ENCODE assay signal across 51 mouse cellular contexts in the genomic region with DNA sequence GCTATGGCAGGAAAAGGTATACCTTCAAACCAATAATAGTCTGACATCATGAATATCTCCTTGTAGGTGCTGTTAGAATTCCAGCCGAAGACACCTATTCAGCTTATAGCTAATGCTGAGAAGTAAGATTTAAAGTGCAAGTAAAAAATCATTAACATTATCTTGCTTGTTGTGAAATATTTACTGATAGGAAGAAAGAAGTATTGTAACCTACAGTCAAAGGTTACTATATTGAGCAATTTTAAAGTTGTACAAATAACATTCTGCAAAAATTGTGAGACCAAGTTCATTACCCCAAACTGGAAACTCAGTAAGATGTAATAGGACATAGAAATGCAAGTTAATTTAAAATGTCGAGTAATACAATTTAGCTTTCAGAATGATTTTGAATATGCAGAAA. TPM values are rescaled to one million over a fixed set of nuclear protein-coding genes. Genes with fewer than 3 reads are reported as not detected.
"Had no signal": no experiment of that assay in that cellular context is flagged by ENCODE, and none has a peak within 500 bp of the region (broad histone marks: within the 10 kb centered on the region; RNA-seq: fewer than 3 reads in every experiment).

A gene (minus strand): TSS at position 101 of the 400 bp plus-strand sequence.

- DNase-seq: heart, postnatal 10 days; heart, postnatal 14 days; heart, postnatal 36 days; heart, postnatal 4 days; kidney, adult 11 months; kidney, adult 18-20 months; kidney, adult 2 months; kidney, adult 8-10 months; kidney, adult 9 months; kidney, postnatal 10 days; kidney, postnatal 14 days; kidney, postnatal 25 days; kidney, postnatal 36 days; kidney, postnatal 4 days; layer of hippocampus, adult 9-11 months; layer of hippocampus, postnatal 36 days had no signal

- H3K36me3 ChIP-seq: heart, embryonic 10.5 days; heart, embryonic 12.5 days; heart, embryonic 13.5 days; heart, embryonic 15.5 days; hindbrain, embryonic 10.5 days; hindbrain, embryonic 12.5 days; hindbrain, embryonic 13.5 days; hindbrain, embryonic 15.5 days; intestine, embryonic 15.5 days; kidney, embryonic 15.5 days had no signal

- H3K9me3 ChIP-seq: heart, embryonic 15.5 days; intestine, embryonic 15.5 days; kidney, embryonic 15.5 days had no signal

- H3K4me2 ChIP-seq: heart, embryonic 11.5 days; heart, embryonic 12.5 days; heart, embryonic 13.5 days; heart, embryonic 15.5 days; hindbrain, embryonic 12.5 days; hindbrain, embryonic 13.5 days; hindbrain, embryonic 14.5 days; hindbrain, embryonic 15.5 days; intestine, embryonic 15.5 days; kidney, embryonic 15.5 days had no signal

- H3K9ac ChIP-seq: heart, embryonic 12.5 days; heart, embryonic 13.5 days; heart, embryonic 15.5 days; hindbrain, embryonic 12.5 days; hindbrain, embryonic 13.5 days; hindbrain, embryonic 14.5 days; hindbrain, embryonic 15.5 days; intestine, embryonic 15.5 days; kidney, embryonic 15.5 days had no signal

- H3K27ac ChIP-seq: heart, embryonic 10.5 days; heart, embryonic 13.5 days; heart, embryonic 15.5 days; hindbrain, embryonic 10.5 days; hindbrain, embryonic 12.5 days; hindbrain, embryonic 13.5 days; hindbrain, embryonic 14.5 days; hindbrain, embryonic 15.5 days; hindbrain, postnatal 0 days; intestine, embryonic 15.5 days; kidney, embryonic 15.5 days; kidney, postnatal 0 days; layer of hippocampus, adult 2 months had no signal

- H3K4me3 ChIP-seq: heart, embryonic 10.5 days; heart, embryonic 12.5 days; heart, embryonic 13.5 days; heart, embryonic 15.5 days; hindbrain, embryonic 10.5 days; hindbrain, embryonic 12.5 days; hindbrain, embryonic 13.5 days; hindbrain, embryonic 15.5 days; intestine, embryonic 15.5 days; kidney, embryonic 15.5 days; layer of hippocampus, adult 2 months had no signal

- ATAC-seq: hindbrain, embryonic 16.5 days; hindbrain, postnatal 0 days; inflammation-experienced regulatory T-cells, adult 6 months; intestine, embryonic 15.5 days; intestine, embryonic 16.5 days; intestine, postnatal 0 days had no signal

- H3K4me1 ChIP-seq: heart, embryonic 10.5 days; heart, embryonic 12.5 days; heart, embryonic 13.5 days; heart, embryonic 15.5 days; hindbrain, embryonic 10.5 days; hindbrain, embryonic 12.5 days; hindbrain, embryonic 13.5 days; hindbrain, embryonic 15.5 days; intestine, embryonic 15.5 days; kidney, embryonic 15.5 days had no signal

- H3K27me3 ChIP-seq: heart, embryonic 12.5 days; heart, embryonic 13.5 days; heart, embryonic 15.5 days; hindbrain, embryonic 12.5 days; hindbrain, embryonic 13.5 days; hindbrain, embryonic 15.5 days; intestine, embryonic 15.5 days; kidney, embryonic 15.5 days had no signal

RNA-seq across cellular contexts. Expression of the gene that starts here (rescaled TPM):
- total RNA-seq: heart, postnatal 10 days; heart, postnatal 14 days; heart, postnatal 25 days; heart, postnatal 36 days; heart, postnatal 4 days; hematopoietic stem cell, adult 5-6 weeks; hindbrain, postnatal 0 days; layer of hippocampus, adult 18-20 months; layer of hippocampus, adult 2 months; layer of hippocampus, adult 8-10 months; layer of hippocampus, postnatal 10 days; layer of hippocampus, postnatal 14 days; layer of hippocampus, postnatal 25 days; layer of hippocampus, postnatal 36 days; left cerebral cortex, adult 18-20 months had no signal
- polyA plus RNA-seq: heart, embryonic 10.5 days; heart, embryonic 11.5 days; heart, embryonic 12.5 days; heart, embryonic 13.5 days; heart, embryonic 14.5 days; heart, embryonic 15.5 days; heart, embryonic 16.5 days; heart, postnatal 0 days; hindbrain, embryonic 10.5 days; hindbrain, embryonic 11.5 days; hindbrain, embryonic 12.5 days; hindbrain, embryonic 13.5 days; hindbrain, embryonic 14.5 days; hindbrain, embryonic 15.5 days; hindbrain, embryonic 16.5 days; hindbrain, postnatal 0 days; inflammation-experienced regulatory T-cells, adult 6 months; intestine, embryonic 14.5 days; intestine, embryonic 15.5 days; intestine, embryonic 16.5 days; intestine, postnatal 0 days; kidney, adult 2 months; kidney, embryonic 14.5 days; kidney, embryonic 15.5 days; kidney, embryonic 16.5 days; kidney, postnatal 0 days; large intestine, adult 2 months had no signal
